Mouse (Mus musculus) heart, embryonic 13.5 days (tissue): ENCODE data around the gene Fcrlb. TPM values are rescaled to one million over a fixed set of nuclear protein-coding genes. Genes with fewer than 3 reads are reported as not detected.

Experiments used
- polyA plus RNA-seq: library from polyadenylated mRNA; unstranded; fragments of >200 nt; fragmentation: Nextera tagmentation; extraction: Ambion mirVana; gene quantifications from 2 replicates; pipeline ENCODE4 v1.2.1, GENCODE M21; 2015

The Fcrlb gene
- polyA plus RNA-seq, 1 experiment from 2014 or later, result not detected

Other genes with a start within 250 kb of the Fcrlb start
- 10.1 TPM in 2 replicates for gene Atf6, start 45.2 kb downstream of the Fcrlb start, polyA plus RNA-seq
- 0.48 and 0.76 TPM in 2 replicates for gene Gm26620, start 27.9 kb downstream of the Fcrlb start, polyA plus RNA-seq
- gene Dusp12, start 27.4 kb downstream of the Fcrlb start, polyA plus RNA-seq, result 24.9 and 30.1 TPM in 2 replicates
- 0.14 and 0.20 TPM in 2 replicates for gene Fcrla, start 14.6 kb upstream of the Fcrlb start, polyA plus RNA-seq
- 0.27 and 0.76 TPM in 2 replicates for gene Fcgr2b, start 63.6 kb upstream of the Fcrlb start, polyA plus RNA-seq
- gene Fcgr4, start 106.0 kb upstream of the Fcrlb start, polyA plus RNA-seq, result 0.37 and 0.85 TPM in 2 replicates
- 6.9 and 9.1 TPM in 2 replicates for gene Fcgr3, start 152.0 kb upstream of the Fcrlb start, polyA plus RNA-seq
- 2.8 TPM in 2 replicates for gene Cfap126, start 201.0 kb upstream of the Fcrlb start, polyA plus RNA-seq
- gene Sdhc, start 237.7 kb upstream of the Fcrlb start, polyA plus RNA-seq, result 457 and 493 TPM in 2 replicates
- gene Mpz, start 237.8 kb upstream of the Fcrlb start, polyA plus RNA-seq, result 0.33 and 0.36 TPM in 2 replicates